9 mouse cellular contexts compared by ENCODE assay signal in genomic region chr19:6163872-6164547, GRCm38 (mm10). TPM values are rescaled to one million over a fixed set of nuclear protein-coding genes. Genes with fewer than 3 reads are reported as not detected.
A peak's percentile ranks its signal among the peaks of the same experiment; 100 is the strongest.
DNase-seq lines count a peak whose midpoint lies in the region; TF ChIP-seq lines count a peak whose summit lies in the region.
"Had no signal": no experiment of that assay in that cellular context is flagged by ENCODE, and none has a peak within 500 bp of the region (broad histone marks: within the 10 kb centered on the region; RNA-seq: fewer than 3 reads in every experiment).

No protein-coding gene starts in this region.

- H3K4me1 ChIP-seq in small intestine, adult 2 months (ENCODE audit: control insufficient read depth, insufficient read depth, insufficient read length, low read length), result peaks cover 23% of the 10 kb centered on the region
- H3K4me1 ChIP-seq: embryonic facial prominence, embryonic 12.5 days had no signal

- H3K4me3 ChIP-seq in small intestine, adult 2 months (ENCODE audit: low read depth, low read length), result peak overlapping the region; percentile 59
- H3K4me3 ChIP-seq: embryonic facial prominence, embryonic 12.5 days had no signal

- TF ChIP-seq CTCF in small intestine, adult 2 months (IDR thresholded peaks at IDR 0.05; ENCODE audit: extremely low read depth, insufficient read length, insufficient replicate concordance, low read depth, low read length), result no peak

- TF ChIP-seq POLR2A in small intestine, adult 2 months (IDR thresholded peaks at IDR 0.05; ENCODE audit: low read depth, low read length), result no peak

- intact Hi-C loops in gastrocnemius, postnatal 14 days (cut with DNase I; ENCODE audit: low total_unique reads), result no loop called here

- H3K36me3 ChIP-seq in small intestine, adult 2 months (ENCODE audit: control insufficient read depth, insufficient read depth, low read length), result peaks cover 7% of the 10 kb centered on the region; the same call in 1 of the 2 replicates
- H3K36me3 ChIP-seq: embryonic facial prominence, embryonic 12.5 days had no signal

- DNase-seq in right cerebral cortex, adult 18-20 months, result peak; percentile 5
- no peak for DNase-seq in right cerebral cortex, postnatal 10 days (ENCODE audit: low spot score in 2 of 2)
- peak; percentile 31 for DNase-seq in gastrocnemius, postnatal 14 days
- peak; percentile 60 for DNase-seq in kidney, postnatal 10 days
- DNase-seq in right cerebral cortex, postnatal 25 days, result no peak
- DNase-seq in frontal cortex, postnatal 25 days (ENCODE audit: low spot score in 2 of 2), result no peak
- DNase-seq: midbrain, embryonic 14.5 days had no signal

- peak overlapping the region; percentile 94 for H3K27ac ChIP-seq in small intestine, adult 2 months (ENCODE audit: insufficient read depth, low read depth, low read length)
- H3K27ac ChIP-seq: embryonic facial prominence, embryonic 12.5 days had no signal

- no peaks in the 10 kb centered on the region for H3K27me3 ChIP-seq in small intestine, adult 2 months (ENCODE audit: control insufficient read depth, insufficient read depth, low read length)
- H3K27me3 ChIP-seq: embryonic facial prominence, embryonic 12.5 days had no signal

- WGBS in small intestine, adult 2 months, result 16% methylated on average over 10 of the region's 10 CpGs

RNA-seq across cellular contexts. Expression of gene Majin, which starts 20.2 kb away (rescaled TPM):
- not detected for total RNA-seq in gastrocnemius, postnatal 14 days (2021)
- polyA plus RNA-seq in small intestine, adult 2 months (2012; rRNA removed), result 0.17 and 1.7 TPM in 2 replicates
- polyA plus RNA-seq: embryonic facial prominence, embryonic 12.5 days; midbrain, embryonic 14.5 days had no signal

RNA-seq across cellular contexts. Expression of gene Arl2, which starts 22.7 kb away (rescaled TPM):
- 10 to 100 TPM; 53.4 to 55.4 TPM for total RNA-seq in gastrocnemius, postnatal 14 days (2021)
- polyA plus RNA-seq in small intestine, adult 2 months (2012; rRNA removed), result 62.7 and 98.9 TPM in 2 replicates

RNA-seq across cellular contexts. Expression of gene Batf2, which starts 23.2 kb away (rescaled TPM):
- total RNA-seq in gastrocnemius, postnatal 14 days (2021), result under 1 TPM in 1 of 2 experiments, not detected in 1; 0.20 TPM
- 67.6 and 146 TPM in 2 replicates for polyA plus RNA-seq in small intestine, adult 2 months (2012; rRNA removed)
- polyA plus RNA-seq: embryonic facial prominence, embryonic 12.5 days had no signal

RNA-seq across cellular contexts. Expression of gene Snx15, which starts 35.9 kb away (rescaled TPM):
- 10 to 100 TPM in 1 of 2 experiments, 1 to 10 TPM in 1; 8.2 to 11.9 TPM for total RNA-seq in gastrocnemius, postnatal 14 days (2021)
- polyA plus RNA-seq in small intestine, adult 2 months (2012; rRNA removed), result 19.8 and 41.8 TPM in 2 replicates

RNA-seq across cellular contexts. Expression of gene Sac3d1, which starts 45.6 kb away (rescaled TPM):
- 10 to 100 TPM in 1 of 2 experiments, 1 to 10 TPM in 1; 8.8 to 14.4 TPM for total RNA-seq in gastrocnemius, postnatal 14 days (2021)
- polyA plus RNA-seq in small intestine, adult 2 months (2012; rRNA removed), result 35.7 and 46.4 TPM in 2 replicates

Comparison
In these comparisons a context has a peak if more than half of its experiments do, and no peak if none do; other contexts are left out.
1. DNase-seq: peak in right cerebral cortex, adult 18-20 months (single experiment), gastrocnemius, postnatal 14 days (single experiment) and kidney, postnatal 10 days (single experiment); none in right cerebral cortex, postnatal 10 days (0 of 2), right cerebral cortex, postnatal 25 days (single experiment) and frontal cortex, postnatal 25 days (0 of 2).